Mouse (Mus musculus) olfactory bulb, adult 2 months (tissue): ENCODE data around the gene Snd1. TPM values are rescaled to one million over a fixed set of nuclear protein-coding genes. Genes with fewer than 3 reads are reported as not detected.
A peak's percentile ranks its signal among the peaks of the same experiment; 100 is the strongest.

Experiments used
- H3K27ac ChIP-seq: fragments of 200-500 bp; 2 replicates; pipeline ENCODE4 v1.5.1; 2012; ENCODE audit warnings: low read depth, low read length; ENCODE audit not compliant: insufficient read depth
- H3K4me1 ChIP-seq: fragments of 200-500 bp; 2 replicates; pipeline ENCODE4 v1.6.1; 2012; ENCODE audit warnings: low read length; ENCODE audit not compliant: control insufficient read depth, insufficient read depth
- H3K4me3 ChIP-seq: fragments of 200-500 bp; 2 replicates; pipeline ENCODE4 v1.5.1; 2012; ENCODE audit warnings: mild to moderate bottlenecking, low read depth, low read length, moderate library complexity; ENCODE audit not compliant: insufficient read depth
- CTCF ChIP-seq: fragments of 200-500 bp; IDR thresholded peaks from 2 replicates; pipeline ENCODE4 v1.5.1; 2012; ENCODE audit warnings: low read depth, mild to moderate bottlenecking, low read length, moderate library complexity; ENCODE audit not compliant: insufficient read depth
- POLR2A ChIP-seq: fragments of 200-500 bp; IDR thresholded peaks from 2 replicates; pipeline ENCODE4 v1.6.1; 2012; ENCODE audit warnings: mild to moderate bottlenecking, low read depth, low read length, moderate library complexity; ENCODE audit not compliant: insufficient read depth
- WGBS: fragments of 180-500 bp; shearing (Covaris S2); methylation state at CpG from one replicate; pipeline ENCODE4 v1.1.7; 2018; 5-methylcytosine and 5-hydroxymethylcytosine counted together
- polyA plus RNA-seq: library from polyadenylated mRNA; stranded (reverse); fragments of >200 nt; gene quantifications from 2 replicates; pipeline ENCODE4 v1.2.4, GENCODE M21; 2012; ENCODE audit warnings: low replicate concordance; ENCODE audit not compliant: missing spikeins, insufficient read depth, insufficient read length

Snd1 gene
- polyA plus RNA-seq, 1 experiment: not detected

- Histone ChIP-seq H3K27ac (peak overlapping the region; percentile 10; the same call in 1 of the 2 replicates), H3K4me1 (peaks cover 9% of the 10 kb centered on the region), H3K4me3 (no peak overlapping the region)
- no peak for TF ChIP-seq POLR2A
- no peak for TF ChIP-seq CTCF
- 72% methylated on average over 12 of the region's 12 CpGs for WGBS
Measured at GRCm38 (mm10) chr6:28706976-28707592, 232.1 kb downstream of the Snd1 start.

- Histone ChIP-seq H3K27ac (no peak overlapping the region), H3K4me3 (no peak overlapping the region), H3K4me1 (peaks cover 7% of the 10 kb centered on the region)
- TF ChIP-seq POLR2A: no peak
- TF ChIP-seq CTCF: no peak
- 64% methylated on average over 2 of the region's 2 CpGs for WGBS
Measured at GRCm38 (mm10) chr6:28710035-28710434, 235.1 kb downstream of the Snd1 start.

GRCm38 (mm10) chr6:28717203-28717844, 242.4 kb downstream of the Snd1 start:
- no peak overlapping the region for H3K4me3 ChIP-seq
- no peak overlapping the region for H3K27ac ChIP-seq
- 70% methylated on average over 7 of the region's 7 CpGs for WGBS
- H3K4me1 ChIP-seq: peaks cover 3% of the 10 kb centered on the region
- TF ChIP-seq CTCF (no peak), POLR2A (no peak)

- Histone ChIP-seq H3K4me1 (peaks cover 3% of the 10 kb centered on the region), H3K27ac (no peak overlapping the region), H3K4me3 (no peak overlapping the region)
- TF ChIP-seq CTCF (no peak), POLR2A (no peak)
- WGBS: 52% methylated on average over 4 of the region's 4 CpGs
Measured at GRCm38 (mm10) chr6:28717845-28718237, 242.9 kb downstream of the Snd1 start.

- no peak overlapping the region for H3K4me3 ChIP-seq
- TF ChIP-seq CTCF: no peak
- TF ChIP-seq POLR2A: no peak
- H3K27ac ChIP-seq: no peak overlapping the region
- H3K4me1 ChIP-seq: peaks cover 3% of the 10 kb centered on the region
- 87% methylated on average over 9 of the region's 9 CpGs for WGBS
Measured at GRCm38 (mm10) chr6:28720391-28721171, 245.6 kb downstream of the Snd1 start.

- WGBS: 44% methylated on average over 2 of the region's 2 CpGs
- Histone ChIP-seq H3K27ac (no peak overlapping the region), H3K4me1 (no peaks in the 10 kb centered on the region), H3K4me3 (no peak overlapping the region)
- no peak for TF ChIP-seq CTCF
- TF ChIP-seq POLR2A: no peak
Measured at GRCm38 (mm10) chr6:28723059-28723458, 248.1 kb downstream of the Snd1 start.

- no peaks in the 10 kb centered on the region for H3K4me1 ChIP-seq
- 74% methylated on average over 5 of the region's 5 CpGs for WGBS
- H3K27ac ChIP-seq: no peak overlapping the region
- TF ChIP-seq CTCF (no peak), POLR2A (no peak)
- no peak overlapping the region for H3K4me3 ChIP-seq
Measured at GRCm38 (mm10) chr6:28724776-28725175, 249.8 kb downstream of the Snd1 start.

GRCm38 (mm10) chr6:28729236-28729635, 254.3 kb downstream of the Snd1 start:
- no peak for TF ChIP-seq CTCF
- no peak for TF ChIP-seq POLR2A
- no peak overlapping the region for H3K4me3 ChIP-seq
- WGBS: 48% methylated on average over 3 of the region's 3 CpGs
- no peak overlapping the region for H3K27ac ChIP-seq
- H3K4me1 ChIP-seq: no peaks in the 10 kb centered on the region

GRCm38 (mm10) chr6:28729649-28730048, 254.7 kb downstream of the Snd1 start:
- WGBS: 36% methylated on average over 2 of the region's 2 CpGs
- Histone ChIP-seq H3K27ac (no peak overlapping the region), H3K4me3 (no peak overlapping the region), H3K4me1 (no peaks in the 10 kb centered on the region)
- TF ChIP-seq POLR2A (no peak), CTCF (no peak)
